Mouse (Mus musculus): Measurements from ENCODE around the gene Galntl6. TPM values are rescaled to one million over a fixed set of nuclear protein-coding genes. Genes with fewer than 3 reads are reported as not detected.

Gene Galntl6
- polyA plus RNA-seq, 1 experiment = not detected

DNA sequence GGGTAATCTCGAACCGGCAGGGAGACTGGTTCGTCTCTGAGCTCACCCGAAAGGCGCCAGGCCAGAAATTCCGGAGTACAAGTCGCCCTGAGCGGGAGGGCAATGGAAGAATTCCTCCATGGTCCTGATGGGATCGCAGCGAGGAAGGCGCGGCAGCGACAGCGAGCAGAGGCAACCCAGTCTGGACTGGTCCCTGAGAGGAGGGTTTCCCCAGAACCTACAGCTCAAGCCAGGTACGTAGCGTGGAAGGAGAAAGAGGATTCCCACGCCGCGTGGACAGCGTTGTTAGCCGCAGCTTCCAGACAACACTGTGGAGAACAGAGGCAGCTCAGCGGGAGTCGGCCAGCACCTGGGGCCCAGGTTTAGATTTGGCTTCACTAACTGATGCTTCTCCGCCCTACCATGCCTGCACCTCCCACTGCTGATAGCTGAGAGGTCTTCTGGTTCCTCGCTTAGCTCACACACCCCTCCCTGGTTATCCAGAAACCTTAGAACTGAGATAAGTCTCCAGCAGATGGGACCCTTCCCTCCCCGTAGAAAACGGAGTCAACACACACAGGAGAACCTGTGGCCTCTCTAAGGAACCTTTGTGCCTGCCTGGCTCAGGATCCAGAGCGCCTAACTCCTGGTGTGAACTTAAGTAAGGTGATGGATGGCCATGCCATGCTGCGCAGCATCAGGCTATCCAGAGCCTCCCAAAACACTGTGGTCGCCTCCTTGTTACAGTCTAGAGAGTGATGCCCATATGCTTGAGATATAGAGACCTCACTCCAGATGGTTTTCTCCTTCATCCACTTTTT, 600 bp upstream of the Galntl6 start:
- 7% methylated on average over 30 of the region's 30 CpGs for WGBS
- Histone ChIP-seq H3K4me1 (replicated peaks; ENCODE audit: control insufficient read depth, insufficient read depth, low read length) (no peaks in the 10 kb centered on the region), H3K4me3 (ENCODE audit: control insufficient read depth, insufficient read depth, low read length) (no peak overlapping the region), H3K27me3 (ENCODE audit: control insufficient read depth, insufficient read depth, low read length) (no peaks in the 10 kb centered on the region), H3K36me3 (ENCODE audit: control insufficient read depth, insufficient read depth, low read length) (no peaks in the 10 kb centered on the region), H3K27ac (ENCODE audit: control insufficient read depth, insufficient read depth, low read length) (no peak overlapping the region)
- no peak for DNase-seq
- no peak for TF ChIP-seq CTCF (IDR thresholded peaks at IDR 0.05; ENCODE audit: borderline replicate concordance, control insufficient read depth, extremely low read depth, insufficient read depth, low read length, poor library complexity)

DNA sequence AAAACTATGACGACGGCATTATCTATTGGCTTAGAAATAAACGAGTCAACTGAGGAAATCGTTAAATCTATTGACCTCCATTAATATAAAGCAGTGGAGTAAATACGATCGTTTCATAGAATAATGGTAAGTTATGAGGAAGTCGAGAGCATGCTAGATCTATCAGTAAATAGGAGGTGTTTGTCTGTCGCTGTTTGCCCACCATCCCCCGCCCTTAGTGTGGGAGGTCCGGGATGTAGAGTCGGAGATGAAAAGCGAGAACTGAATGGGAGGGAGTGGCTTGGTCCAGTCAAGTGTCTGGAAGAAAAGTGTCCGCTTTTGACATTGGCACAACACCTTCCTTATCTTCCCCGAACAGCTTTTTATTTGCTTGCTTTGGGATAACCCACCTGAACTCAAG, 763 bp downstream of the Galntl6 start, which contains the start of gene BC030500:
Gene BC030500, plus strand, starts transcription at position 79 of the 400 bp plus-strand sequence.
- WGBS = 16% methylated on average over 14 of the region's 14 CpGs
- Histone ChIP-seq H3K27ac (ENCODE audit: control insufficient read depth, insufficient read depth, low read length) (no peak within 1 kb of the TSS), H3K4me3 (ENCODE audit: control insufficient read depth, insufficient read depth, low read length) (no peak within 1 kb of the TSS), H3K27me3 (ENCODE audit: control insufficient read depth, insufficient read depth, low read length) (no peaks in the 10 kb centered on the region), H3K36me3 (ENCODE audit: control insufficient read depth, insufficient read depth, low read length) (no peaks in the 10 kb centered on the region), H3K4me1 (replicated peaks; ENCODE audit: control insufficient read depth, insufficient read depth, low read length) (no peaks in the 10 kb centered on the region)
- no peak for DNase-seq
- TF ChIP-seq POLR2A (IDR thresholded peaks at IDR 0.05; ENCODE audit: control insufficient read depth, extremely low read depth, insufficient read depth, low read length, poor library complexity) = no peak
- TF ChIP-seq CTCF (IDR thresholded peaks at IDR 0.05; ENCODE audit: borderline replicate concordance, control insufficient read depth, extremely low read depth, insufficient read depth, low read length, poor library complexity) = no peak

DNA sequence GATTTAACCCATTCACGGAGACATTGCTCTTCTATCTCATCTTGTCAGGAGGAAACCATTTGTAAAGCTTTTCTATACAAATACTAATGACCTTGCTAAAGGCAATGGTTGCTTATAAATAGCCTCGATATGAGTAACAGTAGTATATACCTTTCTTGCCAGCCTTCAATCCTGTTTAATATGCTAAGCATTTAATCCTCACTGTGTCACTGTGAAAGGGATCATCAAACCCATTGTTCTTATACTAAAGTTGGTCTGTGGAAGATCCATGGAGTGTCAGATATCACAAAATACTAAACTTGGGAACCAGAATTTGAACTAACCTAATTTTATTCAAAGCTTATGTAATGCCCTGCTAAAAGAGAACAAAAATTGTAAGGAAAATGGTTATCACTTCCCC, 8.0 kb downstream of the Galntl6 start:
- WGBS = 50% methylated on average over 2 of the region's 2 CpGs

DNA sequence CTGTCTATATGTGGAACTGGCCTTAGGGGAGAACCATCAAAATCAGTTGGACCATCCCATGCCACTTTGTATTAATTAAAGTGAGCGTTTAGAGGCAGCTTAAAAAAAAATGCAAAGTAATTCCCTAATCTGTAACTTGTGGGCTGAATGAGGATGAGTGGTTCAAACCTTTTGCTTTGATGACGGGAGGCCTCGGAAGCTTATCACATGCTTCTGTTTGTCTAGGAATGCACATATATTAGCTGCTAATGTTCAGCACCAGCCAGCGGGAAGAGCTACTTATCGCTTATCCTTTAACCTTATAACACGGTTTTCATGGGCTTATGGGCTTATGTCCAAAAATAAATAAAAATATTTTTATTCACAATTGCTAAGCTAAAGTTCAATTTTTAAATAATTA, 16.5 kb downstream of the Galntl6 start:
- TF ChIP-seq CTCF (IDR thresholded peaks at IDR 0.05; ENCODE audit: borderline replicate concordance, control insufficient read depth, extremely low read depth, insufficient read depth, low read length, poor library complexity) = no peak
- TF ChIP-seq POLR2A (IDR thresholded peaks at IDR 0.05; ENCODE audit: control insufficient read depth, extremely low read depth, insufficient read depth, low read length, poor library complexity) = no peak
- DNase-seq = no peak
- no peaks in the 10 kb centered on the region for H3K36me3 ChIP-seq (ENCODE audit: control insufficient read depth, insufficient read depth, low read length)
- no peaks in the 10 kb centered on the region for H3K4me1 ChIP-seq (replicated peaks; ENCODE audit: control insufficient read depth, insufficient read depth, low read length)
- no peak overlapping the region for H3K4me3 ChIP-seq (ENCODE audit: control insufficient read depth, insufficient read depth, low read length)
- no peak overlapping the region for H3K27ac ChIP-seq (ENCODE audit: control insufficient read depth, insufficient read depth, low read length)
- 89% methylated on average over 6 of the region's 6 CpGs for WGBS
- no peaks in the 10 kb centered on the region for H3K27me3 ChIP-seq (ENCODE audit: control insufficient read depth, insufficient read depth, low read length)

More for the DNA sequence above, 8.0 kb downstream of the Galntl6 start:
- no peaks in the 10 kb centered on the region for H3K4me1 ChIP-seq (replicated peaks; ENCODE audit: control insufficient read depth, insufficient read depth, low read length)
- no peak overlapping the region for H3K4me3 ChIP-seq (ENCODE audit: control insufficient read depth, insufficient read depth, low read length)
- H3K27me3 ChIP-seq (ENCODE audit: control insufficient read depth, insufficient read depth, low read length) = no peaks in the 10 kb centered on the region
- H3K36me3 ChIP-seq (ENCODE audit: control insufficient read depth, insufficient read depth, low read length) = no peaks in the 10 kb centered on the region
- DNase-seq = no peak
- TF ChIP-seq POLR2A (IDR thresholded peaks at IDR 0.05; ENCODE audit: control insufficient read depth, extremely low read depth, insufficient read depth, low read length, poor library complexity) = no peak
- no peak for TF ChIP-seq CTCF (IDR thresholded peaks at IDR 0.05; ENCODE audit: borderline replicate concordance, control insufficient read depth, extremely low read depth, insufficient read depth, low read length, poor library complexity)
- no peak overlapping the region for H3K27ac ChIP-seq (ENCODE audit: control insufficient read depth, insufficient read depth, low read length)

DNA sequence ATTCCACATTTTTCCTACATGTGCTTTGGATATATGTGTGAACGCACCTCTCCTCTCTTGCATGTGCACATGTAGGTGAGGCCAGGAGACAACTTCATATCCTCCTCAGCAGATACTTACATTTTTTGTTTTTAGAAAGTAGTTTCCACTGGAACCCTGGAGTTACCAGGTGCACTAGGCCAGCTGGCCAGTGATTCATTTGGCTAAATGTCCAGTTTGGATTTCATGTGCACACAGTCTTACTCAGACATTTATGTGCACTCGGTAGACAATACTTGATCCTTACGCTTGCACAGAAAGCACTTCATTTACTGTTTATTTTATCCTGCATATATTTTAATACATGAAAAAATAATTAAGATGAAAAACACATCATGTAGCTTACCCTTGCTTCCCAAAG, 21.8 kb downstream of the Galntl6 start:
- TF ChIP-seq POLR2A (IDR thresholded peaks at IDR 0.05; ENCODE audit: control insufficient read depth, extremely low read depth, insufficient read depth, low read length, poor library complexity) = no peak
- TF ChIP-seq CTCF (IDR thresholded peaks at IDR 0.05; ENCODE audit: borderline replicate concordance, control insufficient read depth, extremely low read depth, insufficient read depth, low read length, poor library complexity) = no peak
- H3K27me3 ChIP-seq (ENCODE audit: control insufficient read depth, insufficient read depth, low read length) = no peaks in the 10 kb centered on the region
- WGBS = 98% methylated on average over 3 of the region's 3 CpGs

DNA sequence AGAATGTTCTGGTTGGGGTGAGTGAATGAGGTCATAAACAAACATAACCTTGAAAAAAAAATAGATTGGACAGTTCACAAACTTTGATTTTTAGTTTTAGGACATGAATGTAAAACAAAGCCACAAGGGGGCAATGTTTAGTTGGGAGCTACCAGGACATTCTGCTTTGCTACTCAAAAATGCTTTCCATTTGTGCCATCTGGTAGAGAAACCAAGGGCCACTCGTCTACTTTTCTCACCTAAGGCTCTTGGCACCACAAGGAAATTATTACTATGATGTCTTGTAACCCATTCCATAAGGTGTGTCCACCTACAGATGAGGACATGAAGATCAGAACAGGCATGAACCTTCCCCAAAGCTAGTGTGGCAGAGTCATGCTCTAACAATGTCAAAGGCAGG, 26.0 kb downstream of the Galntl6 start:
- Histone ChIP-seq H3K4me1 (replicated peaks; ENCODE audit: control insufficient read depth, insufficient read depth, low read length) (no peaks in the 10 kb centered on the region), H3K27me3 (ENCODE audit: control insufficient read depth, insufficient read depth, low read length) (no peaks in the 10 kb centered on the region), H3K4me3 (ENCODE audit: control insufficient read depth, insufficient read depth, low read length) (no peak overlapping the region), H3K36me3 (ENCODE audit: control insufficient read depth, insufficient read depth, low read length) (no peaks in the 10 kb centered on the region), H3K27ac (ENCODE audit: control insufficient read depth, insufficient read depth, low read length) (no peak overlapping the region)
- TF ChIP-seq CTCF (IDR thresholded peaks at IDR 0.05; ENCODE audit: borderline replicate concordance, control insufficient read depth, extremely low read depth, insufficient read depth, low read length, poor library complexity) = no peak
- no peak for TF ChIP-seq POLR2A (IDR thresholded peaks at IDR 0.05; ENCODE audit: control insufficient read depth, extremely low read depth, insufficient read depth, low read length, poor library complexity)
- DNase-seq = no peak
- 19% methylated on average over 1 of the region's 1 CpGs for WGBS

More for the DNA sequence above, 21.8 kb downstream of the Galntl6 start:
- DNase-seq = no peak
- Histone ChIP-seq H3K4me3 (ENCODE audit: control insufficient read depth, insufficient read depth, low read length) (no peak overlapping the region), H3K27ac (ENCODE audit: control insufficient read depth, insufficient read depth, low read length) (no peak overlapping the region), H3K36me3 (ENCODE audit: control insufficient read depth, insufficient read depth, low read length) (no peaks in the 10 kb centered on the region), H3K4me1 (replicated peaks; ENCODE audit: control insufficient read depth, insufficient read depth, low read length) (no peaks in the 10 kb centered on the region)

Measured in thymus, adult 2 months (tissue).